Comparison of ENCODE assay signal across 12 mouse cellular contexts in genomic region chr10:83106152-83106746, GRCm38 (mm10).
DNase-seq lines count a peak whose midpoint lies in the region; ATAC-seq and TF ChIP-seq lines count a peak whose summit lies in the region.
"Had no signal": no experiment of that assay in that cellular context is flagged by ENCODE, and none has a peak within 500 bp of the region (broad histone marks: within the 10 kb centered on the region; RNA-seq: fewer than 3 reads in every experiment).

No protein-coding gene starts in this region.

- H3K4me3 ChIP-seq in embryonic facial prominence, embryonic 10.5 days = no peak overlapping the region
- no peak overlapping the region for H3K4me3 ChIP-seq in forebrain, postnatal 0 days (ENCODE audit: low read depth, low read length)
- no peak overlapping the region for H3K4me3 ChIP-seq in neural tube, embryonic 15.5 days (replicated peaks)
- H3K4me3 ChIP-seq in liver, embryonic 12.5 days = no peak overlapping the region

- no peak overlapping the region for H3K4me2 ChIP-seq in forebrain, postnatal 0 days (ENCODE audit: low read depth)
- no peak overlapping the region for H3K4me2 ChIP-seq in neural tube, embryonic 15.5 days
- H3K4me2 ChIP-seq in liver, embryonic 12.5 days = no peak overlapping the region

- no peak overlapping the region for H3K9ac ChIP-seq in forebrain, postnatal 0 days
- no peak overlapping the region for H3K9ac ChIP-seq in neural tube, embryonic 15.5 days (replicated peaks)
- H3K9ac ChIP-seq in liver, embryonic 12.5 days = no peak overlapping the region

- WGBS in embryonic facial prominence, embryonic 10.5 days = 35% methylated on average over 7 of the region's 7 CpGs
- 15% methylated on average over 7 of the region's 7 CpGs for WGBS in forebrain, postnatal 0 days
- WGBS in neural tube, embryonic 15.5 days = 22% methylated on average over 7 of the region's 7 CpGs
- 71% methylated on average over 7 of the region's 7 CpGs for WGBS in liver, embryonic 12.5 days (ENCODE audit: insufficient replicate concordance)

- peak; percentile 89 for ATAC-seq in forebrain, postnatal 0 days
- ATAC-seq in neural tube, embryonic 15.5 days (ENCODE audit: low FRiP score) = peak; percentile 48
- ATAC-seq in liver, embryonic 12.5 days = no peak
- ATAC-seq: activated CD4-positive, CD25-positive, alpha-beta regulatory T cell, adult 4 months had no signal

- no peak for TF ChIP-seq CTCF in forebrain, postnatal 0 days (IDR thresholded peaks at IDR 0.05; ENCODE audit: low read depth)

- no peaks in the 10 kb centered on the region for H3K36me3 ChIP-seq in embryonic facial prominence, embryonic 10.5 days (replicated peaks)
- no peaks in the 10 kb centered on the region for H3K36me3 ChIP-seq in forebrain, postnatal 0 days (ENCODE audit: insufficient read depth)
- no peaks in the 10 kb centered on the region for H3K36me3 ChIP-seq in neural tube, embryonic 15.5 days
- H3K36me3 ChIP-seq in liver, embryonic 12.5 days = no peaks in the 10 kb centered on the region

- H3K27me3 ChIP-seq in embryonic facial prominence, embryonic 10.5 days (replicated peaks; ENCODE audit: low read depth, poor library complexity, severe bottlenecking) = peaks cover 16% of the 10 kb centered on the region
- no peaks in the 10 kb centered on the region for H3K27me3 ChIP-seq in forebrain, postnatal 0 days (ENCODE audit: insufficient read depth, low read length)
- no peaks in the 10 kb centered on the region for H3K27me3 ChIP-seq in neural tube, embryonic 15.5 days (replicated peaks)
- no peaks in the 10 kb centered on the region for H3K27me3 ChIP-seq in liver, embryonic 12.5 days (replicated peaks)

- no peak for DNase-seq in embryonic facial prominence, embryonic 10.5 days (ENCODE audit: low spot score)
- peak; percentile 80 for DNase-seq in forebrain, postnatal 0 days
- DNase-seq in layer of hippocampus, postnatal 14 days (ENCODE audit: low spot score in 2 of 2) = peak; percentile 66 to 83
- no peak for DNase-seq in urinary bladder, adult 2 months (ENCODE audit: low spot score)
- DNase-seq in ovary, postnatal 10 days (ENCODE audit: low spot score) = no peak
- DNase-seq in kidney, postnatal 4 days = no peak
- DNase-seq: cerebellum, postnatal 25 days; heart, postnatal 36 days had no signal

- H3K27ac ChIP-seq in embryonic facial prominence, embryonic 10.5 days (replicated peaks) = peak overlapping the region; percentile 67; the same call in 1 of the 2 replicates
- H3K27ac ChIP-seq in forebrain, postnatal 0 days (ENCODE audit: low read depth, low read length) = peak overlapping the region; percentile 66
- H3K27ac ChIP-seq in neural tube, embryonic 15.5 days (replicated peaks) = peak overlapping the region; percentile 38
- H3K27ac ChIP-seq in liver, embryonic 12.5 days = no peak overlapping the region
- H3K27ac ChIP-seq: macrophage had no signal

- no peaks in the 10 kb centered on the region for H3K9me3 ChIP-seq in embryonic facial prominence, embryonic 10.5 days
- no peaks in the 10 kb centered on the region for H3K9me3 ChIP-seq in forebrain, postnatal 0 days (ENCODE audit: low read length)
- H3K9me3 ChIP-seq in neural tube, embryonic 15.5 days (replicated peaks) = no peaks in the 10 kb centered on the region
- H3K9me3 ChIP-seq in liver, embryonic 12.5 days (replicated peaks) = no peaks in the 10 kb centered on the region

- H3K4me1 ChIP-seq in embryonic facial prominence, embryonic 10.5 days = peaks cover 81% of the 10 kb centered on the region
- peaks cover 42% of the 10 kb centered on the region for H3K4me1 ChIP-seq in forebrain, postnatal 0 days (ENCODE audit: insufficient read depth)
- peaks cover 61% of the 10 kb centered on the region for H3K4me1 ChIP-seq in neural tube, embryonic 15.5 days
- H3K4me1 ChIP-seq in liver, embryonic 12.5 days = peaks cover 10% of the 10 kb centered on the region; the same call in 1 of the 2 replicates

Comparison
In these comparisons a context has a peak if more than half of its experiments do, and no peak if none do; other contexts are left out.
1. DNase-seq: peak in forebrain, postnatal 0 days (single experiment) and layer of hippocampus, postnatal 14 days (2 of 2); none in embryonic facial prominence, embryonic 10.5 days (single experiment), urinary bladder, adult 2 months (single experiment), ovary, postnatal 10 days (single experiment) and kidney, postnatal 4 days (0 of 2).